Mouse (Mus musculus) cerebellum, adult (tissue): ENCODE results near the gene Vgf.

Experiments
- ATAC-seq: cut with Nextera tagmentation; 2 replicates; pipeline ENCODE4 v1.9.2; 2017; ENCODE audit warnings: mild to moderate bottlenecking, moderate library complexity, mixed read lengths; ENCODE audit not compliant: insufficient number of reproducible peaks, low FRiP score, low TSS enrichment

Vgf gene

GRCm38 (mm10) chr5:137029643-137030415, 3.6 kb downstream of the Vgf start:
- ATAC-seq: peak; percentile 64; the same call in 1 of the 2 replicates

- ATAC-seq: peak; percentile 36; the same call in 1 of the 2 replicates
Observed at GRCm38 (mm10) chr5:137030416-137030810, 4.2 kb downstream of the Vgf start.

GRCm38 (mm10) chr5:137031076-137032032, 5.2 kb downstream of the Vgf start:
- no peak for ATAC-seq

- no peak for ATAC-seq
Observed at GRCm38 (mm10) chr5:137032033-137032421, 5.8 kb downstream of the Vgf start.

- peak; percentile 54; the same call in 1 of the 2 replicates for ATAC-seq
Observed at GRCm38 (mm10) chr5:137032641-137033074, 6.5 kb downstream of the Vgf start.

GRCm38 (mm10) chr5:137036211-137036610, 10.0 kb downstream of the Vgf start:
- ATAC-seq: no peak

GRCm38 (mm10) chr5:137039453-137039852, 13.3 kb downstream of the Vgf start:
- ATAC-seq: no peak

GRCm38 (mm10) chr5:137041442-137041841, 15.2 kb downstream of the Vgf start:
- ATAC-seq: no peak

- no peak for ATAC-seq
Observed at GRCm38 (mm10) chr5:137043997-137044396, 17.8 kb downstream of the Vgf start.

GRCm38 (mm10) chr5:137045402-137046323, 19.5 kb downstream of the Vgf start, which contains the start of gene Ap1s1:
TSS of gene Ap1s1 (minus strand) at chr5:137046135.
- peak; percentile 88 for ATAC-seq

GRCm38 (mm10) chr5:137046324-137046718, 20.1 kb downstream of the Vgf start:
- no peak for ATAC-seq

- ATAC-seq: no peak
Observed at GRCm38 (mm10) chr5:137046991-137047390, 20.8 kb downstream of the Vgf start.

- ATAC-seq: no peak
Observed at GRCm38 (mm10) chr5:137051125-137051524, 24.9 kb downstream of the Vgf start.

GRCm38 (mm10) chr5:137051914-137052505, 25.8 kb downstream of the Vgf start:
- ATAC-seq: no peak

- ATAC-seq: no peak
Observed at GRCm38 (mm10) chr5:137054299-137054698, 28.1 kb downstream of the Vgf start.

GRCm38 (mm10) chr5:137054873-137055272, 28.7 kb downstream of the Vgf start:
- no peak for ATAC-seq

GRCm38 (mm10) chr5:137061809-137062481, 35.8 kb downstream of the Vgf start:
- no peak; the same call in 1 of the 2 replicates for ATAC-seq

- ATAC-seq: no peak
Observed at GRCm38 (mm10) chr5:137062601-137063000, 36.4 kb downstream of the Vgf start.

GRCm38 (mm10) chr5:137065454-137065853, 39.3 kb downstream of the Vgf start:
- ATAC-seq: no peak
